Mouse (Mus musculus) heart, postnatal 0 days (tissue): ENCODE measurements around the gene Enox1.

Experiments used
- CTCF ChIP-seq: IDR thresholded peaks from 2 replicates; pipeline ENCODE4 v1.5.1; 2016; ENCODE audit warnings: antibody characterized with exemption, control low read depth, low read depth
- EP300 ChIP-seq: IDR thresholded peaks from 2 replicates; pipeline ENCODE4 v1.6.1; 2016; ENCODE audit warnings: antibody characterized with exemption, low read depth

GRCm38 (mm10) chr14:77260107-77260506, 103.5 kb downstream of the Enox1 start:
- TF ChIP-seq CTCF (no peak), EP300 (no peak)
